Mouse (Mus musculus) CD4-positive, CD25-positive, alpha-beta regulatory T cell (primary cell): ENCODE measurements around the gene 4930402F06Rik. TPM values are rescaled to one million over a fixed set of nuclear protein-coding genes. Genes with fewer than 3 reads are reported as not detected.

Experiments
- polyA plus RNA-seq: library from polyadenylated mRNA; unstranded; fragments of 100-300 nt; shearing (Covaris generic); gene quantifications from one replicate; pipeline ENCODE4 v1.2.1, GENCODE M21; 2017

4930402F06Rik gene
- not detected for polyA plus RNA-seq

DNA sequence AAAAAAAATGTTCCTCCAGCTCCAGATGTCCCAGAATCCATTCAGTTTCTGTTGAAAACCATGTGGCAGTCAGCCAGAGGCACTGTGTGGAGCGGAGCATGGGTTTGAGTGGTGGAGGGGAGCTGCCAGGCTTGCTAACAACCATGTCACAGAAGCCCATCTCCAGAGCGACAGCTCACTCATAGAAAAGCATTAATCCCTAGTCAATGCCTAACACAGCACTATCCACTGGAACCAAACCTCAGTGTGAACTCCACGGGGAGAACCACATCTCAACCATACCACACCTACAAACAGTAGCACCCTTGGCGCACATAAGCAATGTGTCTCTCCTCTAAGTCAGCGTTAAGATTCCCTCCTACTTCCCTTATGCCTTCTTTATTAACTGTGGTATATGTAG is at the start of gene 4930402F06Rik:
Gene 4930402F06Rik (minus strand): TSS at position 80 of the 400 bp plus-strand sequence.

DNA sequence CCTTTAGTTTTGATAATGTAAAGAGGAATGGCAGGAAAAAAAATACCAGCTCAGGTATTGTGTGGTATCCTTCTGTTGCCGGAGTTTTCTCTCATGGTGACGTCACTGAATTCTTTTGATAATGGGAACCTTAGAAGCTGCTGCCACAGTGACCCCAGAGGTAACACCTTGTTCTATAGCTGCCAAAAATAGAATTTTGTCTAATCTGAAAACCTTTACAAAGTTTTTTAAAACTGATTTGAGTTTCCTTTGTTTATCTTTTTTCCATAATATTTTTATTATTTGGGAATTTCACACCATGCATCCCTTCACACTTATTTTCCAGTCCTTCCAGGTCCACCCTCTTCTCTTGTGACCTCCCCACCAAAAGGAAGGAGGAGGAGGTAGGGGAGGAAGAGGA is 29.3 kb downstream of the 4930402F06Rik start, which contains the start of gene 4930568D16Rik:
Gene 4930568D16Rik (minus strand): TSS at position 101 of the 400 bp plus-strand sequence.

DNA sequence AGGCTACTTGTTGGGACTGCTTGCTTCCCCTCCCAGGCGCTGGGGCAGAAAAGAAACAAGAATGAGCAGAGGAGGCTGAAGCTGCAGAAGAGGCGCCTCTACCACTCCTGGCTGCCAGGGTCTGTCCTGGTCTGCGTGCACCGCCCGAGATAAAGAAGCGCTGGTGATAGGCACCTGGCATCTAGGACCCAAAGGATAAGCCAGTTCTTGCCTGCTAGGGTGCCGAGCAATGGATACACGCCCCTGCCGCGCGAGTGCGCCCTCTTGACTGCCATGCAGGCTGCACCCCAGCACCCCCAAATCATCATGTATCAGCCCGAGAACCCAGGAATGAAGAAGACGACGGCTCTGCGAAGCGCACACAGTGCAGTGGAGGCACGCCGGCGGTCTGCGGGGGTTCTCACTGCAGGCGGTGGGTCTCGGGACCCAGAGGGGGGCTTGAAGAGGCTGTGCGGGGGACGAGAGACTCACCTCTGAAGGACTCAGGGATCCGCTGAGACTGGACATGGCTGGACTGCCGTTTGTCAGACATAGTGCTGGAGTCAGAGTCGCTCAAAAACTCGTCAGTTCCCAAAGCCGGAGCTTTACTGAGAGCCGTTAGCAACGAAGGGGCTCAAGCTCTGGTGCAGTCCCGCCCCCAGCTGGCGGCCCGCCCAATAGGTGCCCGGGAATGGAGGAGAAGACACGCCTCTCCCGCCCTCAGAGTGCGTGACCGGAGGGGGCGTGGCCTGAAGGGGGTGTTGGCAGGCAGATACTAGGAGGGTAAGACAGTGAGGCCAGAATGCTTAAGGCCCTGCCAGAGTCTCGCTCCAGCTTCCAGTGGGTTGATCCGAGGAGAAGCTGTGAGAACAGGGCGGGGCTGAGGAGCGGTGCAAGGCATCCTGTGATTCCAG is 60.3 kb downstream of the 4930402F06Rik start, which contains the start of gene Stom:
Gene Stom (minus strand): TSS at position 589 of the 893 bp plus-strand sequence.

Other genes starting within 250 kb of the 4930402F06Rik start
- 159 TPM for gene Rab14, start 196.1 kb downstream of the 4930402F06Rik start, polyA plus RNA-seq
- 33.3 TPM for gene Gsn, start 140.8 kb downstream of the 4930402F06Rik start, polyA plus RNA-seq
- gene Stom, start 60.2 kb downstream of the 4930402F06Rik start, polyA plus RNA-seq, result 2.0 TPM
- not detected for gene 4930568D16Rik, start 29.4 kb downstream of the 4930402F06Rik start, polyA plus RNA-seq
- gene Ggta1, start 66.1 kb upstream of the 4930402F06Rik start, polyA plus RNA-seq, result 21.2 TPM
- 0.54 TPM for gene Dab2ip, start 161.1 kb upstream of the 4930402F06Rik start, polyA plus RNA-seq